1 mouse cellular context compared by ENCODE assay signal in the genomic region with DNA sequence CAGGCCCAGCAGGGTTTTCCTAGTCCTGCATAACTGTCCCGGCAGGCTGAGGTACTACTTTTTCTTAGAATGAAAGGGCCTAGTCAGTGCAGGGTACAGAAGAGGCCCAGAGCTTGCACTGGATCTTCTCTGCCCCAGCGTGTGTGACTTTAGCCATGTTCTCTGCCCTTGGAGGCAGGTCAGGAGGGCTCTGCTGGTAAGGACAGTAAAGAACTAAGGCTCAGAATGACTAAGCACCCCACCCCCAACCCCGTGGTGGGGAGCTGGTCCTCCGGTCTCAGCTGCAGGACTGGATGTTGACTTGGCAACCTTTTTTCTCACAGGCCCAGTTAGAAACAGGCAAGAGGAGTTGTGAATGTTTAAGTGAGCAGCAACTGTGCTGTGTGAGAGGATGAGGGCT.
TF ChIP-seq lines count a peak whose summit lies in the region.

No protein-coding gene starts in this region.

TF ChIP-seq in CH12.LX, 34 proteins besides CTCF, POLR2A, EP300 and RAD21 (continued from another document):
- TF ChIP-seq TCF12 (IDR thresholded peaks at IDR 0.05; ENCODE audit: low read depth, low read length), result peak; percentile 79; the same call in 1 of the 2 replicates
- peak; percentile 80 for TF ChIP-seq MAZ (IDR thresholded peaks at IDR 0.05; ENCODE audit: low read depth, low read length)
- peak; percentile 48 for TF ChIP-seq SMC3 (IDR thresholded peaks at IDR 0.05; ENCODE audit: low read depth, low read length)
- TF ChIP-seq GABPA (IDR thresholded peaks at IDR 0.05; ENCODE audit: insufficient replicate concordance, low read depth, low read length), result no peak
- peak; percentile 99 for TF ChIP-seq IRF4 (IDR thresholded peaks at IDR 0.05; ENCODE audit: low read depth, low read length)
- TF ChIP-seq CHD2 (IDR thresholded peaks at IDR 0.05; ENCODE audit: low read length), result peak; percentile 96
- TF ChIP-seq RCOR1 (conservative IDR thresholded peaks at IDR 0.05; ENCODE audit: low read depth, low read length), result peak; percentile 91; the same call in 1 of the 2 replicates
- TF ChIP-seq UBTF (IDR thresholded peaks at IDR 0.05; ENCODE audit: low read depth, low read length), result peak; percentile 40; the same call in 1 of the 2 replicates
- TF ChIP-seq ZKSCAN1 (IDR thresholded peaks at IDR 0.05; ENCODE audit: borderline replicate concordance, low read depth, low read length), result no peak
- TF ChIP-seq TBP (conservative IDR thresholded peaks at IDR 0.05; ENCODE audit: low read depth, low read length), result 0 out of 2 replicates have a peak, but pooled peaks have one; percentile 52
- TF ChIP-seq MAFK (IDR thresholded peaks at IDR 0.05; ENCODE audit: insufficient replicate concordance, low read length), result peak; percentile 81
- peak; percentile 85 for TF ChIP-seq MYC (IDR thresholded peaks at IDR 0.05; ENCODE audit: low read depth, low read length)
- peak; percentile 87 for TF ChIP-seq MEF2A (IDR thresholded peaks at IDR 0.05; ENCODE audit: borderline replicate concordance, low read depth, low read length)
- peak; percentile 84 for TF ChIP-seq BHLHE40 (IDR thresholded peaks at IDR 0.05; ENCODE audit: low read depth, low read length)
- TF ChIP-seq ETS1 (conservative IDR thresholded peaks at IDR 0.05; ENCODE audit: low read depth, low read length), result peak; percentile 88
- TF ChIP-seq JUND (conservative IDR thresholded peaks at IDR 0.05; ENCODE audit: low read depth, low read length), result peak; percentile 97
- TF ChIP-seq USF1 (IDR thresholded peaks at IDR 0.05; ENCODE audit: low read depth, low read length), result no peak
- TF ChIP-seq ELF1 (IDR thresholded peaks at IDR 0.05; ENCODE audit: low read depth, low read length), result peak; percentile 57
- no peak for TF ChIP-seq KAT2A (IDR thresholded peaks at IDR 0.05; ENCODE audit: insufficient replicate concordance, low read length)
- no peak for TF ChIP-seq NELFE (IDR thresholded peaks at IDR 0.05; ENCODE audit: low read depth, low read length)
- no peak; the same call in 1 of the 2 replicates for TF ChIP-seq ZNF384 (IDR thresholded peaks at IDR 0.05; ENCODE audit: low read depth, low read length)
